Comparison of ENCODE assay signal across 16 mouse cellular contexts in genomic region chr2:169094011-169094754, GRCm38 (mm10).
A peak's percentile ranks its signal among the peaks of the same experiment; 100 is the strongest.
DNase-seq lines count a peak whose midpoint lies in the region; ATAC-seq and TF ChIP-seq lines count a peak whose summit lies in the region.
"Had no signal": no experiment of that assay in that cellular context is flagged by ENCODE, and none has a peak within 500 bp of the region (broad histone marks: within the 10 kb centered on the region; RNA-seq: fewer than 3 reads in every experiment).

No protein-coding gene starts in this region.

- 14% methylated on average over 22 of the region's 22 CpGs for WGBS in forebrain, embryonic 14.5 days
- 39% methylated on average over 22 of the region's 22 CpGs for WGBS in midbrain, embryonic 13.5 days
- 76% methylated on average over 22 of the region's 22 CpGs for WGBS in lung, postnatal 0 days

- no peak for ATAC-seq in forebrain, embryonic 14.5 days
- no peak for ATAC-seq in midbrain, embryonic 13.5 days
- no peak for ATAC-seq in monocyte, adult 5-6 weeks (replicated peaks; ENCODE audit: insufficient number of reproducible peaks, low FRiP score, low TSS enrichment, poor library complexity, severe bottlenecking)
- ATAC-seq in lung, postnatal 0 days, result no peak

- no peak overlapping the region for H3K4me3 ChIP-seq in forebrain, embryonic 14.5 days (ENCODE audit: low read depth, low read length)
- no peak overlapping the region for H3K4me3 ChIP-seq in midbrain, embryonic 13.5 days (replicated peaks)
- H3K4me3 ChIP-seq in lung, postnatal 0 days (ENCODE audit: low read depth, low read length), result no peak overlapping the region
- H3K4me3 ChIP-seq: gastrocnemius, adult 2 months; heart, adult 2 months; limb, embryonic 12.5 days; liver, embryonic 15.5 days had no signal

- H3K27ac ChIP-seq in forebrain, embryonic 14.5 days (ENCODE audit: low read depth, low read length), result no peak overlapping the region
- no peak overlapping the region for H3K27ac ChIP-seq in midbrain, embryonic 13.5 days
- H3K27ac ChIP-seq in lung, postnatal 0 days (ENCODE audit: low read length), result no peak overlapping the region
- H3K27ac ChIP-seq: gastrocnemius, adult 2 months; heart, adult 2 months; limb, embryonic 12.5 days; liver, embryonic 15.5 days had no signal

- H3K9me3 ChIP-seq in forebrain, embryonic 14.5 days (replicated peaks; ENCODE audit: control insufficient read depth, low read length), result 0 out of 2 replicates have a peak, but pooled peaks cover 4% of the 10 kb centered on the region
- peaks cover 5% of the 10 kb centered on the region for H3K9me3 ChIP-seq in midbrain, embryonic 13.5 days
- H3K9me3 ChIP-seq in lung, postnatal 0 days (ENCODE audit: low read length), result 0 out of 2 replicates have a peak, but pooled peaks cover 4% of the 10 kb centered on the region

- H3K27me3 ChIP-seq in forebrain, embryonic 14.5 days (replicated peaks; ENCODE audit: control insufficient read depth, insufficient read depth, low read length), result no peaks in the 10 kb centered on the region; the same call in 1 of the 2 replicates
- H3K27me3 ChIP-seq in midbrain, embryonic 13.5 days, result peaks cover 3% of the 10 kb centered on the region; the same call in 1 of the 2 replicates
- H3K27me3 ChIP-seq in lung, postnatal 0 days (replicated peaks; ENCODE audit: insufficient read depth, low read length), result no peaks in the 10 kb centered on the region
- H3K27me3 ChIP-seq: limb, embryonic 12.5 days; liver, embryonic 15.5 days had no signal

- TF ChIP-seq EP300 in lung, postnatal 0 days (IDR thresholded peaks at IDR 0.05), result no peak

- H3K4me2 ChIP-seq in forebrain, embryonic 14.5 days (ENCODE audit: low read length), result peak overlapping the region; percentile 16
- H3K4me2 ChIP-seq in midbrain, embryonic 13.5 days (replicated peaks), result 0 out of 2 replicates have a peak overlapping the region, but pooled peaks have one; percentile 2
- no peak overlapping the region for H3K4me2 ChIP-seq in lung, postnatal 0 days (replicated peaks; ENCODE audit: low read depth, low read length)
- H3K4me2 ChIP-seq: limb, embryonic 12.5 days; liver, embryonic 15.5 days had no signal

- peaks cover 3% of the 10 kb centered on the region for H3K4me1 ChIP-seq in forebrain, embryonic 14.5 days (ENCODE audit: control insufficient read depth, insufficient read depth, low read length)
- peaks cover 7% of the 10 kb centered on the region; the same call in 1 of the 2 replicates for H3K4me1 ChIP-seq in midbrain, embryonic 13.5 days (replicated peaks)
- H3K4me1 ChIP-seq in lung, postnatal 0 days (ENCODE audit: insufficient read depth, low read depth, low read length), result no peaks in the 10 kb centered on the region
- H3K4me1 ChIP-seq: liver, embryonic 15.5 days had no signal

- no peak overlapping the region for H3K9ac ChIP-seq in forebrain, embryonic 14.5 days (ENCODE audit: low read length)
- H3K9ac ChIP-seq in midbrain, embryonic 13.5 days (replicated peaks), result no peak overlapping the region
- H3K9ac ChIP-seq in lung, postnatal 0 days (replicated peaks; ENCODE audit: low read depth), result no peak overlapping the region
- H3K9ac ChIP-seq: limb, embryonic 12.5 days; liver, embryonic 15.5 days had no signal

- no peaks in the 10 kb centered on the region for H3K36me3 ChIP-seq in forebrain, embryonic 14.5 days (ENCODE audit: control insufficient read depth, insufficient read depth, low read length)
- no peaks in the 10 kb centered on the region for H3K36me3 ChIP-seq in midbrain, embryonic 13.5 days
- no peaks in the 10 kb centered on the region for H3K36me3 ChIP-seq in lung, postnatal 0 days (ENCODE audit: insufficient read depth, low read length)
- H3K36me3 ChIP-seq: G1E; limb, embryonic 12.5 days; liver, embryonic 15.5 days had no signal

- no peak for TF ChIP-seq CTCF in lung, postnatal 0 days (IDR thresholded peaks at IDR 0.05)

- DNase-seq in ES-CJ7 (ENCODE audit: low read depth, low spot score) (peak; percentile 40), ZHBTc4 (ENCODE audit: low read depth, low spot score) (peak; percentile 36)
- DNase-seq in forebrain, embryonic 14.5 days (ENCODE audit: low spot score), result peak; percentile 56
- DNase-seq in urinary bladder, adult 18-20 months (ENCODE audit: low spot score in 2 of 2), result no peak
- DNase-seq in lung, postnatal 0 days (ENCODE audit: low spot score), result no peak
- DNase-seq: adrenal gland, postnatal 25 days; cerebellum, postnatal 14 days; gastrocnemius, adult 2 months; heart, adult 2 months; lung, postnatal 36 days; thymus, postnatal 4 days had no signal

Comparison
In these comparisons a context has a peak if more than half of its experiments do, and no peak if none do; other contexts are left out.
1. DNase-seq: peak in ES-CJ7 (single experiment), ZHBTc4 (single experiment) and forebrain, embryonic 14.5 days (single experiment); none in urinary bladder, adult 18-20 months (0 of 2) and lung, postnatal 0 days (single experiment).